ENCODE assay signal across 25 mouse cellular contexts in genomic region chr8:97651802-97652201, GRCm38 (mm10).
A peak's percentile ranks its signal among the peaks of the same experiment; 100 is the strongest.
DNase-seq lines count a peak whose midpoint lies in the region; ATAC-seq and TF ChIP-seq lines count a peak whose summit lies in the region.
"Had no signal": no experiment of that assay in that cellular context is flagged by ENCODE, and none has a peak within 500 bp of the region (broad histone marks: within the 10 kb centered on the region; RNA-seq: fewer than 3 reads in every experiment).

No protein-coding gene starts in this region.

- H3K36me3 ChIP-seq in forebrain, embryonic 12.5 days (replicated peaks): no peaks in the 10 kb centered on the region
- no peaks in the 10 kb centered on the region for H3K36me3 ChIP-seq in forebrain, embryonic 11.5 days (ENCODE audit: control insufficient read depth, insufficient read depth, low read length)
- H3K36me3 ChIP-seq in lung, embryonic 14.5 days (ENCODE audit: insufficient read depth): no peaks in the 10 kb centered on the region
- H3K36me3 ChIP-seq in midbrain, postnatal 0 days (ENCODE audit: insufficient read depth, low read length): no peaks in the 10 kb centered on the region
- H3K36me3 ChIP-seq: hindbrain, embryonic 12.5 days; limb, embryonic 10.5 days; liver, embryonic 15.5 days; neural tube, embryonic 15.5 days had no signal

- no peak for TF ChIP-seq POLR2A in lung, adult 2 months (IDR thresholded peaks at IDR 0.05; ENCODE audit: borderline replicate concordance, extremely low read depth, low read depth, low read length)

- H3K9me3 ChIP-seq in forebrain, embryonic 12.5 days: no peaks in the 10 kb centered on the region
- H3K9me3 ChIP-seq in forebrain, embryonic 11.5 days (ENCODE audit: control insufficient read depth, low read length): no peaks in the 10 kb centered on the region
- H3K9me3 ChIP-seq in lung, embryonic 14.5 days (ENCODE audit: low read depth, low read length): no peaks in the 10 kb centered on the region
- H3K9me3 ChIP-seq in midbrain, postnatal 0 days (ENCODE audit: low read length): no peaks in the 10 kb centered on the region
- H3K9me3 ChIP-seq: hindbrain, embryonic 12.5 days; limb, embryonic 10.5 days; liver, embryonic 15.5 days; neural tube, embryonic 15.5 days had no signal

- no peak overlapping the region for H3K9ac ChIP-seq in forebrain, embryonic 12.5 days
- H3K9ac ChIP-seq in forebrain, embryonic 11.5 days (ENCODE audit: low read length): no peak overlapping the region
- H3K9ac ChIP-seq in lung, embryonic 14.5 days: no peak overlapping the region
- no peak overlapping the region for H3K9ac ChIP-seq in midbrain, postnatal 0 days (replicated peaks; ENCODE audit: low read length, poor library complexity, severe bottlenecking)
- H3K9ac ChIP-seq: hindbrain, embryonic 12.5 days; liver, embryonic 15.5 days; neural tube, embryonic 15.5 days had no signal

- H3K4me2 ChIP-seq in forebrain, embryonic 12.5 days: no peak overlapping the region
- no peak overlapping the region for H3K4me2 ChIP-seq in forebrain, embryonic 11.5 days (ENCODE audit: low read depth, low read length, severe bottlenecking)
- no peak overlapping the region for H3K4me2 ChIP-seq in lung, embryonic 14.5 days
- no peak overlapping the region for H3K4me2 ChIP-seq in midbrain, postnatal 0 days (ENCODE audit: low read depth, low read length, poor library complexity, severe bottlenecking)
- H3K4me2 ChIP-seq: heart, embryonic 11.5 days; hindbrain, embryonic 12.5 days; liver, embryonic 15.5 days; neural tube, embryonic 15.5 days had no signal

- no peak for TF ChIP-seq CTCF in lung, embryonic 14.5 days (IDR thresholded peaks at IDR 0.05; ENCODE audit: low read depth)
- no peak for TF ChIP-seq CTCF in lung, adult 2 months (IDR thresholded peaks at IDR 0.05; ENCODE audit: insufficient read depth, low read length)
- no peak for TF ChIP-seq CTCF in midbrain, postnatal 0 days (IDR thresholded peaks at IDR 0.05)

- no peak overlapping the region for H3K4me3 ChIP-seq in forebrain, embryonic 12.5 days (replicated peaks)
- no peak overlapping the region for H3K4me3 ChIP-seq in forebrain, embryonic 11.5 days (ENCODE audit: low read depth, low read length)
- no peak overlapping the region for H3K4me3 ChIP-seq in lung, embryonic 14.5 days (ENCODE audit: low read depth, low read length)
- no peak overlapping the region for H3K4me3 ChIP-seq in lung, adult 2 months (replicated peaks; ENCODE audit: extremely low read depth, low read depth, low read length)
- H3K4me3 ChIP-seq in midbrain, postnatal 0 days (ENCODE audit: low read depth, low read length): no peak overlapping the region
- H3K4me3 ChIP-seq: hindbrain, embryonic 12.5 days; limb, embryonic 10.5 days; liver, embryonic 15.5 days; neural tube, embryonic 15.5 days had no signal

- H3K27ac ChIP-seq in forebrain, embryonic 12.5 days: no peak overlapping the region
- H3K27ac ChIP-seq in forebrain, embryonic 11.5 days (ENCODE audit: low read depth, low read length): no peak overlapping the region
- H3K27ac ChIP-seq in lung, embryonic 14.5 days (ENCODE audit: low read depth): no peak overlapping the region
- no peak overlapping the region for H3K27ac ChIP-seq in midbrain, postnatal 0 days (ENCODE audit: low read depth, low read length)
- H3K27ac ChIP-seq: hindbrain, embryonic 12.5 days; limb, embryonic 10.5 days; liver, embryonic 15.5 days; macrophage; neural tube, embryonic 15.5 days had no signal

- no peaks in the 10 kb centered on the region for H3K27me3 ChIP-seq in forebrain, embryonic 12.5 days
- H3K27me3 ChIP-seq in forebrain, embryonic 11.5 days (ENCODE audit: control insufficient read depth, insufficient read depth, low read length): no peaks in the 10 kb centered on the region
- no peaks in the 10 kb centered on the region for H3K27me3 ChIP-seq in lung, embryonic 14.5 days (ENCODE audit: insufficient read depth, low read length)
- H3K27me3 ChIP-seq in midbrain, postnatal 0 days (ENCODE audit: insufficient read depth, low read length): no peaks in the 10 kb centered on the region
- H3K27me3 ChIP-seq: hindbrain, embryonic 12.5 days; liver, embryonic 15.5 days; neural tube, embryonic 15.5 days had no signal

- DNase-seq in forebrain, embryonic 11.5 days (ENCODE audit: low spot score): no peak
- peak; percentile 1 for DNase-seq in lung, embryonic 14.5 days
- DNase-seq in lung, adult 2 months: no peak
- peak; percentile 6 for DNase-seq in embryo, embryonic 11 days
- peak; percentile 14 for DNase-seq in midbrain, postnatal 0 days (ENCODE audit: low spot score)
- DNase-seq in heart, postnatal 10 days: no peak
- DNase-seq: adrenal gland, adult 8-10 months; B cell, adult 2 months; cerebellum, adult 2 months; gastrocnemius, postnatal 14 days; heart, adult 11 months; kidney, adult 18-20 months; layer of hippocampus, adult 9-11 months; liver; thymus, adult 2 months; thymus, postnatal 4 days had no signal

- WGBS in forebrain, embryonic 12.5 days: 73% methylated on average over 4 of the region's 4 CpGs
- 69% methylated on average over 4 of the region's 4 CpGs for WGBS in forebrain, embryonic 11.5 days
- 68% methylated on average over 4 of the region's 4 CpGs for WGBS in lung, embryonic 14.5 days
- 84% methylated on average over 4 of the region's 4 CpGs for WGBS in lung, adult 2 months
- WGBS in midbrain, postnatal 0 days: 38% methylated on average over 4 of the region's 4 CpGs

- peak; percentile 70 for ATAC-seq in forebrain, embryonic 12.5 days (ENCODE audit: low FRiP score)
- no peak for ATAC-seq in forebrain, embryonic 11.5 days (replicated peaks; ENCODE audit: low FRiP score)
- ATAC-seq in lung, embryonic 14.5 days (ENCODE audit: insufficient read depth): no peak; the same call in 1 of the 2 replicates
- ATAC-seq in midbrain, postnatal 0 days (ENCODE audit: low FRiP score): no peak
- ATAC-seq: inflammation-experienced regulatory T-cells, adult 6 months; lung, postnatal 0 days had no signal

- intact Hi-C loops in heart, postnatal 10 days (cut with DNase I): no loop called here

- H3K4me1 ChIP-seq in forebrain, embryonic 12.5 days: no peaks in the 10 kb centered on the region
- no peaks in the 10 kb centered on the region for H3K4me1 ChIP-seq in forebrain, embryonic 11.5 days (replicated peaks; ENCODE audit: control insufficient read depth, insufficient read depth, low read length)
- H3K4me1 ChIP-seq in lung, embryonic 14.5 days (ENCODE audit: insufficient read depth): no peaks in the 10 kb centered on the region
- no peaks in the 10 kb centered on the region for H3K4me1 ChIP-seq in lung, adult 2 months (ENCODE audit: control insufficient read depth, insufficient read depth, low read length)
- H3K4me1 ChIP-seq in midbrain, postnatal 0 days (ENCODE audit: insufficient read depth, low read length): no peaks in the 10 kb centered on the region
- H3K4me1 ChIP-seq: hindbrain, embryonic 12.5 days; limb, embryonic 10.5 days; liver, embryonic 15.5 days; neural tube, embryonic 15.5 days had no signal

Comparison
In these comparisons a context has a peak if more than half of its experiments do, and no peak if none do; other contexts are left out.
1. DNase-seq: peak in lung, embryonic 14.5 days (single experiment), embryo, embryonic 11 days (single experiment) and midbrain, postnatal 0 days (single experiment); none in forebrain, embryonic 11.5 days (single experiment), lung, adult 2 months (single experiment) and heart, postnatal 10 days (0 of 2).